Mouse (Mus musculus): ENCODE data around the gene Ube3b.
A peak's percentile ranks its signal among the peaks of the same experiment; 100 is the strongest.

Gene Ube3b

DNA sequence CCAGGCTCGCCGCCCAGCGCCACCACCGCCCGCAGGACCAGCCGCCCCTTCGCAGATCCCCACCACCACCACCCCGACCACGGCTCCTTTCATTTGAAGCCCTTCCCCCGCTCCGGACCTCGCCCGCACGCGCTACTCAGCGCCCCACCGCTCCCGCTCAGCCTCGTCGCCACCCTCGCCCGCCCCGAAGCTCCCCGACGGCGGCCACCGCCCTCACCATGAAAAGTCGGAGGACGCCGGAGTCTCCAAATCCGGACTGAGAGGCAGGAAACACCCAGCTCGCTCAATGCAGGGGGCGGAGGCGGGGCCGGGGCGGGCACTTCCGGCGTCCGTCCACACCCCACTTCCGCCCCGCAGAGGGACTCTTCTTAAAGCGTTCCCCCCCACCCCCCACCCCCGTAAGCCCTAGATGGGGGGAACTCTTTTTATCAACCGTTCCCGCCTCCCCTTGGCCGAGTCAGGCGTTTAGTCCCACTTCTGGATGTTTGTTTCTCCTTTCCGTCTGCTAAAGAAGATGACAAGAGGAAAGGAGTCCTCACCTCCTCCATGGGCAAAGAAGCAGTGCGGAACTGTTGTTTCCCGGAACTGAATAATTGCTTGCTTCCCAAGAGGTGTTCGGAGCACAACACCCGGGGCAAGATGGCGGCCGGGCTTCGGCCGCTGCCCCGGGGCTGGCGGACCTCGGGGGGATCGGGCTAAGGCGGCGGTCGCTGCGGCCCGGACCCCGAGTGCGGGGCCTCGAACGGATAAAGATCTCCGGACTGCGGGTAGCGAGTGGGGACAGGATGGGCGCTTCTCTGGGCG, at the start of gene Ube3b, which contains the start of gene Kctd10:
Ube3b (plus strand) TSS at position 399 of the 804 bp plus-strand sequence.
Kctd10 (minus strand) TSS at position 300 of the 804 bp plus-strand sequence.
- DNase-seq, result peak; percentile 80

DNA sequence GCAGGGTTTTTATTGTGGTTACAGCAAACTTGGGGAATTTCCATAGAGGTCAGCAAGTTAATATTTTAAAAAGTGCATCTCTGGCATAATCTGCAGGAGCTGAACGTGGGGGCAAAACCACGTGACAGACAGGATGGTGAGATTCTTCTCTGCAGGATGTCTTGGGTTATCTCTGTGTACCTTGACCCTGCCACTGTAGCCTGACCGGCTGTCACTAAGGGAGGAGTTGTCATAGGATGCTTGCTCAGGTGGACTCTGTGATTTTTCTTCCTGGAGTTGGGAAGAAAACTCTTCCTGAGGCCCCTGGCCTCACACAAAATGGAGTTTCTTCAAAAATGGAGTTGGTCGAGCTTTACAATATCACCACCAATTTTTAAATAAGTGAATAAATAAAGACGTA, 37.4 kb upstream of the Ube3b start:
- DNase-seq, result no peak

DNA sequence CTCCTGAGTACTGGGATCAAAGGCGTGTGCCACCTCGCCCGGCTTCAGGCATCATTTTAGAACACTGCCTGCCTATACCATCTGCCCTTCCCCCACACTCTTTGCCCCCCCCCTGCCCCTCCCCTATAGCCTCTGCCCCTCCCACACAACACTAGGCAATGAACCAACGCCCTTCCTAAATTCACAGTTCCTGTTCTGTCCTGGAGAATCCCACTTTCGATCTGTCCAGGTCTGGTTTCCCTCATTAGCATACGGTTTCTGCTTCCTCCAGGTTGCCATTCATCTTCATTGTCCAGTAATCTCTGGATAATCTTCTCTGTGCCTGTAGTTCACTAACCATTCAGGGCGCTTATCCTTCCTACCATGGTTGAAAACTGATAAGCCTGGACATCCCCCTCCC, 36.8 kb upstream of the Ube3b start:
- no peak for DNase-seq

DNA sequence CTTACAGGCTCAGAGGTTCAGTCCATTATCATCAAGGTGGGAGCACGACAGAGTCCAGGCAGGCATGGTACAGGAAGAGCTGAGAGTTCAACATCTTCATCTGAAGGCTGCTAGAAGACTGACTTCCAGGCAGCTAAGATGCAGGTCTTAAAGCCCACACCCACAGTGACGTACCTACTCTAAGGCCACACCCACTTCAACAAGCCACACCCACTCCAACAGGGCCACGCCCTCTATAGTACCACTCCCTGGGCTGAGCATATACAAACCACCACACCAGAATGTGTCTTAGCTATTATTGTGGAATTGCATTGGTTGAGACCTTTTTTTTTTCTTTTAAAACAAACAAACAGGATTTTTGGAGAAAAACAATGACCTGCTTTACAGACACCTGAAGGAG, 34.9 kb upstream of the Ube3b start:
- DNase-seq, result no peak

DNA sequence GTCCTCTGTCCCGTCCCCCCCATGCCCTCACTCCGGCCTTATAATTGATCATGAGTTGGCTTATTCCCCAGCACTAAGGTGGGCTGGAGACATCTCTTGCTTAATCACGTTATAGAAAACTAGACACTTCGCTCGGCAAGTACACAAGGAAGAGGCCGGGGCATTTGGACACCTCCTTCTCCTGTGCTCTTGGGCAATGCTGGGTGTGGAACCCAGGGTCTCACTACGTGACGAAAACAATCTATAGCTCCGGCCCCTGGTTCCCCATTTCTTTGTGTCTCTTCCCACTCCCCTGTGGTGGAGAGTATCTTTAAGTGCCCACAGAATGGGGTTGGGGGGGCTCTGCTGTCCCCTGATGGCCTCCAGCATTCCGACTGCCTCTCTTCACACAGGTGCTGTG, 33.4 kb upstream of the Ube3b start:
- no peak for DNase-seq

DNA sequence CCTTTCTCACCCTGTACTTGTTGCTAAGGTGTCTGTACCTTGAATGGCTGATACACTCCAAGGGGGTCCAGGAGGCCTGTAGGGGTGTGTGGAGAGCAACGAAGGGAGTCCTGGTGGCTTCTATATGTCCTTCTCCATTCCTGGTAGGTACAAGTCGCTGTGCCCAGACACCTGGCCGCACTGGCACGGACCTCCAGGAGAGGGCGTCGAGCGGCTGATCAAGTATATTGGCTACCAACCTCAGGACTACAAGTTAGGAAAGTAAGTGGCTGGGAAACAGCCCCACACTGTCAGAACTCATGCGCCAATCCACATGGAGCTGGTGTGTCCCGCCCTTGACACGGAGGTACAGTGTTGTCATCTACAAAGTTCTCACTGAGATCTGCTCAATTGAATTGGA, 28.9 kb upstream of the Ube3b start:
- DNase-seq, result no peak

DNA sequence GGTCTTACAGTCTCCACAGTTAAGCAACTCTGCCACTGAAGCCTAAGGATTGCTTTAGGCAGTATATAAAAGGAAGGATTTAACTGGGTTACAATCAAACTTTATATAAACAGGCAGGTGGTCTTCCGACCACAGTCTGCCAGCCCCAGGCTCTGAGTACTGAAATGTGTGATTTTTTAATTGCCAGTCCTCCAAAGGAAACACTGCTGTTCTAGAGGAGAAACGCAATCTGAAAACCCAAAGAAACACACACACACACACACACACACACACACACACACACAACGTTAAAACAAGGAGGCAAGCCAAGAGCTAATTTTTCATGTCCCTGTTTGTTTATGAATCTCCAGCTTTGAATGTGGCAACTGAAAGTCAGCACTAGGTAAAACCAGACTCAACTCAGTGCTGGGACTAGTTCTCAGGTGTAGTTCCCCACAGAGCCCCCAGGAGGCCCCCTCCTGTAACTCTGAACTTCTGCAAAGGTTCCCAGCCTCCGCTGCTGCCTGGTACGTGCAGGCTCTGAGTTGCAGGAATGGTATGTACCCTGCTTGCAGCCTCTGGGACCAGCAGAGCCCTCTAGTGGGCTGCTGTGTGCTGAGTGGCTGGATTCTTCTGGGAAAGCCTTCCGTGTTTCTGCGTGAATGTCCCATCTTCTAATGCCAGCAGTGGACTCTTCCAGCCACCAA, 24.0 kb upstream of the Ube3b start:
- peak; percentile 68 for DNase-seq

DNA sequence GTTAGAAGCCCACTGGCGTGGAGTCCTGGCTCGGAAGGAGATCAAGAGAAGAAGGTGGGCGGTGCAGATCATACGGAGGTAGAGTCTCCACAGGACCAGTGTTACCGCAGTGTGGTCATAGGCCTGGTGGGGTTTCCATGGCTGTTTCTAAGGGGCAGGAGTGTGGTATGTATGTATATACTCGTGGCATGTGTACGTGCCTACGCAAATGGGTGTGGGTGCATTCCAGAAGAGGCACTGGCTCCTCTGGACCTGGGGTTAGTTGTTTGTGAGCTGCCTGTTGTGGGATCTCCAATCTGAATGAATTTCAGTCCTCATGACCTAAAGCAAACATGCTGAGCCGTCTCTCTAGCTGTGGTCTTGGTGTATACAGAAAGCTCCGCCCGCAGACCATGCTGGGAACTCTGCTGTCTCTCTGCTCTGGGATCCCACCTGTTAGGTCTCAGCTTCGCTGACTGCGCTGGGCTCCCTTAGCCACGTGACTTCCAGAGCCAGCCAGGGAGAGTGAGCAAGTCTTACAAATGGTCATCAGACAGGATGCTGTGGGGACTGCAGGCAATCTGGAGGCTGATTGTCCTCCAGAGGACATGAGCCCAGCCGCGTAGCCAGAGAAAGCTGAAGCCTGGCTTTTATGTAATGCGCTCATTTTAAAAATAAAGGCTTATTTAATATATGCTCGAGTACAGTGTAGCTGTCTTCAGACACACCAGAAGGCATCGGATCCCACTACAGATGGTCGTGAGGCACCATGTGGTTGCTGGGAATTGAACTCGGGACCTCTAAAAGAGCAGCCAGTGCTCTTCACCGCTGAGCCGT, 23.3 kb upstream of the Ube3b start:
- DNase-seq, result peak; percentile 32

DNA sequence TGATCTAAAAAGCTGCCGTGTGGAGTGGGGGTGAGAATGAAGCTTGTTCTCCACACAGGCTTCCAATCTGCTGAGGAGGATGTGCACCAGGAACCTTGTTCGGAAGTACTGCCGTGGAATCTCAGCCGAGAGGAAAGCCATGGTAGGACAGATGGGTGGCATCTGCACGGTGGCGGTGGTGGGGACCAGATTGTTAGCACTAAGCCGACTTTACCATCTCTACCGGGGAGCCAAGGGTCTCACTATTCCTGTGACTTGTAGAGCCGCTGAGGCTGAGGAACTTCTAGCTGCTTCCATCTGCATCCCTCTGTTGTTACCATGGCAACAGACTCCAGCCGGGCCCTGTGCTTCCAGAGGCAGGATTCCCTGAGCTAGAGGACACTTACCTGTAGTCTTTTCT, 21.6 kb upstream of the Ube3b start:
- DNase-seq, result peak; percentile 29

DNA sequence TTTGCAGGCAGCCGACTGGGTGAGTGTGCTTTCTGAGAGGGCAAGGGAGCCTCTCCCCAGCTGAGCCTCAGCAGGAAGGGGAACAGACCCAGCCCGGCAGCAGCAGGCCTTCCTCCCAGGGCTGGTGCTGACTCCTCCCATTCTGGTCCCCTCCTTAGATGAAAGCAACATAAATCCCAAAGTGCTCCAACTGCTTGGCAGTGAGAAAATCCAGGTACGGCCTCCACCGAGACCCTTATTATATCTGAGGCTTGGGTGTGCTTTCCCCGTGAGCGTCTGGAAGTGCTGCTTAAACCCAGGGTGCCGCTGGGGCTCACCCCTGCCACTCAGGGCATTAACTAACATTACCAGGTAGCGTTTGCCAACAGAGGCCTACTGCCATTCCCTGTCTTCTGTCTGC, 20.8 kb upstream of the Ube3b start:
- DNase-seq, result no peak

DNA sequence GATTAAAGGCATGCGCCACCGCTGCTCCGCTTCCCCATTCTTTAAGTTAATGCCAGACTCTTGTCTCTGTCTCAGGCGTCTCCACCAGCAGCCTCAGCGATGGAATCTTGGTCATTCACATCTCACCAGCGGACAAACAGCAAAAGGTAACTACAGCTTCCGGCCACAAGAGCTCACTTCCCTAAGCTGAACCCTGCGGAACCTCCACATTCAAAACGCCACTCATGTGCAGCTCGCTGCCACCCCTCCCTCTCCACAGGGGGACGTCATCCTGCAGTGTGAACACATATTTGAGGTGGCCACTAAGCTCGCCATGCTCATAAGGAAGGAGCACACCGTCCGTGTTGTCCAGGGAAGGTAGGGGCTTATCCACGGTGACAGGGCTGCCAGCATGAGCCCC, 19.4 kb upstream of the Ube3b start:
- DNase-seq, result no peak

DNA sequence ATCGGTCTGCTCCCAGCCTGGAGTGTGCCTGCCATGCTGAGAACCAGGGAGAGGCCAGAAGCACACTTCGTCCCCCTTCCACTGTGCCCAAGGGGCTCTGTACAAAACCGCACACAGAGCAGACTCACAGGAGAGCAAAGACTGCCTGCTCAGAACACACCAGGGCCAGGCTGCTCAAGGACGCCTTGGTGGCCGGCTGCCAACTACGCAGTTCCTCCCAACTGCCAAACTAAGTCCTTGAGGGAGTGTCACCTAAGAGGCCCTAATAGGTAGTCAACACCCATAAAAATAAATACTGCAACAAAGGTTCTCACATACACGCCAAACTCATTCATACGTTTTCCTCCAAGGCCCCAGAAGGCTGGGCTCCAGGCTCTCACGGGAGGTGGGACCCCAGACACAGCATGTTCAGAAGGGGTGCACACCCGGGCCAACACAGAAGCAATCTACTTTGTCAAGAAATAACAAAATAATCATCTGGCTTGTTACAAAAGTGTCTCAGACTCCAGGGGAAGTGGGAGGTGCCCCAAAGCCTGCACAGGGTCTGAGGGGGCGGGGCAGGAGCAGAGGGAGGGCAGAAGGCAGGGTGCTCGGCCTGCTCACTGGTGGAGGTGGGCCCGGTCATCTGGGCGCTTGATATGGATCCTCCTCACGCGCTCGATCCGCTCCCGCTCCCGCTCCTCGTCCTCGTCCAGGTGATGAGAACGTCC, 15.2 kb upstream of the Ube3b start:
- DNase-seq, result no peak

DNA sequence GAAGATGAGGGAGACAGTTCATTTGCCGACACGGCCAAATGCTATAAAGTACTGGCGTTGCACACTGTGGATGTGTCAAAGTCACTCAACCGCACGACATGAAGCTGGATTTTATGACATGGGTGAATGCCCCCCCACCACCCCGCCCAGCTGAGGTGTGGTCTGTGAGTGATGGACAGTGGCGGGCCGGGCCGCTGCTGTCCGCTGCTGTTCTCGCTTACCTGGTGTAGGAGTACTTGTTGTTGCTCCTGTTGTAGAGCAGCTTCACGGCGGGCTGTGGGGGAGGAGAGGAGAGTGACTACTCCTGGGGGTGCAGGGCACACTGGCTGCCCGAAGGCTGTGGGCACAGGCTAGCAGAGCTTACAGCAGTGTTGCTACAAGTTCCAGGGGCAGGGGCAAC, 12.3 kb upstream of the Ube3b start:
- DNase-seq, result no peak

DNA sequence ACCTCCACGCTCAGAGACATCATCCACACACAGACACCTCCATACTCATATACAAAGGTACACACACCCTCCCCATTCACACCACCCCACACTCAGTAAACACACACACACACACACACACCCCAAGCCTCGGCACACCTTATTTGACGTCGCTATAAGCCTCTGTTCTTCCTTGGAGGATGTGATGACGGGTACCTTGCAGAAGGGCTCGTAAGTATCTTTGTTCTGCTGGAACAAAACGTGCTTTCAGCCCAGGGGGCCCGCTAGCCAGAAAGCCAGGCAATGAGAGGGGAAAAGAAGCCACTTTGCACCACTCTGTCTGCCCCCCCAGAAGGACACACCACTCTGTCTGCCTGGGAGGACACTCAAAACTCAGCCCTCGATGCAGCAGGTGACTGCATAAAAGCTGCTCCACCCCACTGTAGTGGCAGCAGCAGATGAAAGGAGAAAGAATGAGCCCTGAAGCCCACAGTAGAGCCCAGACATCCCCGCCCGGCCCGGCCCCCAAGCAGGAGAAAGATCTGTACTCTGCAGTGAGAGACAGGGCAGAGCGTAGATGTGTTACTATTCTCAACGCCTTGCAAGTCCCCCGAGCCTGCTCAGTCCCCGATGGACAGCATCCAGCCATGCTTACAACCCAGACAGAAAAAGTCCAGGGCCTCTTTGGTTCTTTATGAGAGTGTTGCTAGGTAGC, 11.5 kb upstream of the Ube3b start:
- no peak for DNase-seq

DNA sequence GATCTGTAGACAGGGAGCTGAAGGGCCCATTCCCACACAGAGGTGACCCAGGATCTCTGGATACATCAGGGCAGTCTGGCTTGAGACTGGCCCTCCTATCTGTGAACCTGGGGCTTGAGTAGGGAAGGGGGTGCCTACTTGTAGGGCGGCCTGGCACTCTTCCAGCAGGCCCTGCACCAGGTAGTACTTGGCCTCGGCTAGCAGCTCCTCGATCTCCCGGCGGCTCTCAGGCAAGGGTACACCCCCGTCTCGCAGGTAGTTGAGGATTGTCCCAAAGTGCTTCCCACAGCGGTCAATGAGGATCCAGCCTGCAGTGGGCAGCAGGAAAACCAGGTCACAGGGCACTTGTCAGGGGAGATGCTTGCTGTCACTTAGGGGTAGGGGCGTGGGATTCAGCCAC, 10.5 kb upstream of the Ube3b start:
- DNase-seq, result no peak

DNA sequence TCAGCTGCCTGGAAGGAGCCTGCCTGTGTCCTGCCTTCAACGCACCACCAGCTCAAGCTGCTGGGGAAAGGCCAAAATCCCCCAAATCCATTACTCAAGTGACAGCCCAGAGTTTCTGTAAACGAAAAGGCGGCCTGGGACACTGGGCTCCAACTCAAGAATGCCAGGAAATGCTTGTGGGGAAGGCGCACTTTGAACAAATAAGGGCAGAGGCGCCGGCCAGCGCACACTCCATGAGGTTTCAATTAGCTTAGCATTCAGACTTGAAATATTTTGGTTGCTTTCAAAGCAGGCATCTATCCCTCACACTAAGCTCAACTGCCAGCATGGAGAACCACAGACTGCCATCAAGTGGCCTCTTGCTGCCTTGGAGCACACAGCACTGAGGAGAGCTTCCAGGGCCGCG, 10.0 kb upstream of the Ube3b start:
- no peak for DNase-seq

DNA sequence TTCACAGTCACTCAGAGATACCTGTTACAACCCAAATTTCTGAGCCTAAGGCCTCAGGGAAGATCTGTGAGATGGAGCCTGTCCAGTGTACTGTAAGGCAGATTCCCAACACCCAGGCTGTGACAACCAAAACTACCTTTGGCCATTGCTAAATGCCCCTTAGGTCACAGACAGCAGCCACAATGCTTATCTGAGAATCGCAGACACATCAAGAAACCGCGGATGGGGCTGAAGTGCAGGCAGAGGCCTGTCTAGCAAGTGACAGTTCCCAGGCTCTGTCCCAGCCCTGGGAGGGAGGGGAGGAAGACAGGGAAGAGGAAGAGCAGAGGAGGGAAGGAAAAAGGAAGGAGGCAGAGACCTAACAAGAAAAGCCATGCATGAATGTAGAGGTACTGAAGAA, 9.1 kb upstream of the Ube3b start:
- DNase-seq, result no peak

DNA sequence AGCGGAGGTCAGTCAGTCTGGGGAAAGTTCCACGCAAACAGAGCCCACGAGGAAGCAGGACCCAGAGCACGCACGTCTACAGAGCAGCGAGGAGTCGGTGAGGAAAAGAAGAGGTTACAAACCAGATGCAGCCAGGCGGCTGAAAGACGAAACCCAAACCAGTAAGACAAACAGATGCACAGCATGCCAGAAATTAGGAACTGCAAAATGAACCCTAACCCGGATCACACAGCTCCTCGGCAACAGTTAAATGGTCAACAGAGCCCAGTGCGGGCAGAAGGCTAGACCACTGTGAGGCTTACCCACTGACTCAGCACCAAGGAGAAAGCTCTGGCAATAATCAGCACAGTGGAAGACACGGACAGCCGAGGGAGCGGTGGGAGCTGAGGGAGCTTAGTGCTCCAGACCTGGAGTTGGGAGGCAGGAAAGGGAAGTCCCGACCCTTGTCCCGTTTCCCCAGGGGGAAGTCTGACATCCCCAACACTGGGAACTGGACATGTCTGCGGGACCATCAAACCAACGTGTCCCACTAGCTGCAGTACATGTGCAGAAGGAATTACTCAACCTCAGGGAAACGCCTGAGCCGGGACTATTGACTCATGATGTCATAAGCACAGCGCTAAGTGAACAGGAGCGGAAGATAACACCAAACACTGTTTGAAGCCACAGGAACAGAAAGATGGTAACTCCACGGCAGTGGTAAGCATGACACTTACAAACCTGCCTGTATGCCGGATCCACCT, 8.5 kb upstream of the Ube3b start:
- DNase-seq, result no peak

DNA sequence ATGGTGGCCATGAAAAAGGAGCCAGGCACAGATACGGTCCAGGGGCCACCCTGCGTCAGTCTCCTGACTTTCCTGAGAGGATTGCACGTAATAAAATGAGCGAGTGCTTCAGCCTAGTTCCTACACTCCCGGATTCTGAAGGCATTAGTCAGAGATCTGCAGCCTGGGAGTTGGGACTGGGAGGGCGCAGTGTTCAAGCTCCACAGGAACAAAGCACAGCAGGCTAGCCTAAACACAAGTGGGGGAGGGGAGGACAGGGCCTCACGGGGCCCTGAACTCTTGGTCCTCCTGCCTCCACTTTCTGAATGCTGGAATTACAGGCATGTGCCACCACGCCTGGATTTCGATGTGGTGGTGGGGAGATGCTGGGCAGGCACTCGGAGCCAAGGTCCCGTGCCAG, 7.8 kb upstream of the Ube3b start:
- DNase-seq, result no peak

DNA sequence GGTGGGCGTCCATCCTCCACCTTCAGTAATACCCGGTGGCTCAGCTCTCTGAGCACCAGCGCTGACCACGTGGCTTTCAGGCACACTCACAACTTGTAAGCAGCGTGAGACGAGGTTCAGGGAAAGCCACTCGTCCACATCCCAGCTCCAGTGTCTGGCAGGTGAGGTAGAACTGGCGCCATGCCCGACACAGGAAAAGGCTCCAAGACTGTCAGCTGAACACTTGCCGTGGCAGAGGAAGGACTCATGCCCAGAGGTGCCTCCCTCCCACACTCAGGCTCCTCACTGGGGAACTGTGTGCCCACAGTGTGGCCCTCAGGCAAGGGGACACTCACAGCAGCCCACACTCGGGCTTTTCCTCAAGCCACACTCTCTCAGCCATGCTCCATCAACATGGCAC, 7.2 kb upstream of the Ube3b start:
- no peak for DNase-seq

DNA sequence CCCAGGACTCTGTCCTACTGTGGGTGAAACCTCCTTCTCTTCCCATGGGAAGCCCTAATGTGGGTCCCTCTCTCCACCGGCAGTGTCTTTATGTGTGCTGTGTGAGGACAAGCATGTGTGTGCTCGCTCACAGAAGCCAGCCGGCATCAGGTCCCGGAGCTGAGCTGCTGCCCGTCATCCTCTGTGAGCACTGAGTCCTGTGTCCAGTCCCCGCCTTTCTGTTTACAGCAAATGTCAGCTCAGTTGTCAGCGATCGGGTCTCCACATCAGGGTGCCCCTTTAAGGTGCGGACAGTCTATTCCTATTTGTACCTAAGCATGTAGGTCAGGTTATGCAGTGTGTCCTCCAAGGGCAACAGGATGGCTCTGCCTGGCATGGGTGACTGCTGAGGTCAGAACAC, 6.8 kb upstream of the Ube3b start:
- DNase-seq, result no peak

Data from right cerebral cortex, postnatal 14 days (tissue).